Mouse (Mus musculus): Measurements from ENCODE around the gene Chst14.
A peak's percentile ranks its signal among the peaks of the same experiment; 100 is the strongest.

DNA sequence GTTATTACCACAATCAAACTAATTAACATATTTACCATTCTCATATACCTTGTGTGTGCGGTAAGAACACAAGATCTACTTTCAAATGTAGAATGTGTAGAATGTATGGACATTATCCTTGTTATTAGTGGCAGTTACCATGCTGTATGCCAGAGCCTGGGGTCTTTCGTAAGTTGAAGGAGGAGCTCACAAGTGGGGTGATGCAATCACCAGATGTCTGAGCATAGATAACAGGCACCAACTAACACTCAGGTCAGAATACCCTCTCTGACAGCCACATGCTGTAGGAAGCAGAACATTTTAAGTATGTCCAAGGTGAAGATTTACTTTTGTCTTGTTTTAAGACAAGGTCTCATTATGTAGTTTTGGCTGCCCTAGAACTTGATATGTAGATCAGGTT, 34.1 kb downstream of the Chst14 start:
- no peak for TF ChIP-seq E2F4 (IDR thresholded peaks at IDR 0.05; ENCODE audit: insufficient read depth)
- no peak for TF ChIP-seq MYOD1 (IDR thresholded peaks at IDR 0.05; ENCODE audit: control insufficient read depth in 1 of 3, insufficient read length in 2 of 3, low read depth in 2 of 3)
- TF ChIP-seq POLR2A (IDR thresholded peaks at IDR 0.05; ENCODE audit: insufficient read length, low read depth), result no peak
- TF ChIP-seq POLR2AphosphoS2 (IDR thresholded peaks at IDR 0.05; ENCODE audit: insufficient read length, low read depth), result no peak
- TF ChIP-seq TCF3 (IDR thresholded peaks at IDR 0.05; ENCODE audit: insufficient read length, low read depth), result no peak
- TF ChIP-seq REST (IDR thresholded peaks at IDR 0.05; ENCODE audit: insufficient read depth, insufficient read length), result no peak
- TF ChIP-seq CEBPB (IDR thresholded peaks at IDR 0.05; ENCODE audit: insufficient read depth, poor library complexity, severe bottlenecking), result 0 out of 2 replicates have a peak, but pooled peaks have one; percentile 47
- no peak for TF ChIP-seq MAX (IDR thresholded peaks at IDR 0.05; ENCODE audit: low read depth)
- no peak for TF ChIP-seq MYOG (IDR thresholded peaks at IDR 0.05; ENCODE audit: control insufficient read depth in 1 of 3, insufficient read depth in 1 of 3, insufficient read length in 2 of 3, low read depth in 2 of 3)
